Mouse (Mus musculus) ovary, postnatal 14 days (tissue): Measurements from ENCODE around the gene Pms1.
"Not testable (repeated sequence)": the region's sequence is repeated elsewhere in the genome, so short reads cannot be mapped to it uniquely, and the experiment has no call there.

Source experiments
- DNase-seq: peaks from one replicate; pipeline ENCODE4 v3.0.0; 2022; ENCODE audit warnings: low spot score

Pms1 gene

DNA sequence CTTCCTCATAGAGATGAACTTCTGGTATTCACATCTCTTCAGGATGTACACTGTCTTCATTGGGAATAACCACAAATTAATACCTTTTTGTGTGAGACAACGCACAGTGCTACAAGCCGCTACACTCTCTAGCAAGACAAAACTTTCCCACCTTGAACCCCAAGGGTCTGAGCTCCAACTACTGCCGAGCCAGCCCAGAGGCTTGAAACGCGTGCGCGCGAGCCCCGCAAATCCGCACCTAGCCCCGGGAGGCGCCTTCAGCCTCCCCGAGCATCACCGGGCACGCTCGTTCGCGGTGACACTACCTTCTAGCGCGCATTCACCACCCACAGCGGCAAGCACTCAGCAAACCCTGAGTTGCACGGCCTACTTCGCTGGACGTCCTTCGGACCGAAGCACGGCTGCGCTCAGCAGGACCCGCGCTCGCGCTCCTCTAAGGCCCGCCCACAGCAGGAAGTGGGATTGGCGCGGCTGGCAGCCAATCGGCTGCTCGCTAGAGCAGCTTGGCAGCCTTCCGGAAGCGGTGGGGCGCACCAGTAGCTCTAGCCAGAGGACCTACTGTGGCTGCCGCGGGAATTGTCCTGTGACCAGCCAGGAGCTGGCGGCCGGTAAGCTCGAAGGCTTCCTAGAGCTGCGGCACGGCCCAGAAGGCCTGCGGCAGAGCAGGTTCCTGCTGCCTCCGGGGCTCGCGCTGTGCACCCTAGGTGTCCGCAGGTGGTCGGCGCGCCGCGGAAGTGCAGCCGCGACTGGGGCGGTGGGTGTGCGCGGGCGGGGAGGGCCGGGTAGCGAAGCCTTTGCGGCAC is at the start of gene Pms1, which contains the start of the genes Ormdl1 and Gm28778:
Pms1 (minus strand) TSS at position 438 of the 803 bp plus-strand sequence.
Ormdl1 (plus strand) TSS at position 515 of the 803 bp plus-strand sequence.
Gm28778 (plus strand) TSS at position 531 of the 803 bp plus-strand sequence.
- DNase-seq: peak; percentile 93

DNA sequence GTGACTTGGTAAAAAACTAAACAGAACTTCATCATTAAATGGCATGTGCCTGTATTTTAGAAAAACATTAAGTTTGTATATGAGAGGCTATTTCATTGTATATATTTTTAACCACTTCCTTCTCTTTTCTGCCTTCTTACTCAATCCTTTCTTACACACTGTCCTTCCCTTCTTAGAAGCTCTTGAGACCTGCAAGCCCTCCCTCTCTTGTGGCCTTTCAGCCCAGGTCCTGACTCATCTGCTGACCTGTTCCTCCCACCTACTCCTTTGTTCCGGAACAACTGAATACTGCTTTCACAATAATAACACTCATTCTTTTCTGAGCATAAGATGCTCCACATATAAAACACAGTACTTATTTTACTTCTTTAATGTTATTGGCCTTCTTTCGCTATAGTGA is 44.3 kb upstream of the Pms1 start:
- DNase-seq: no peak

- DNase-seq: not testable (repeated sequence)
Measured at GRCm38 (mm10) chr1:53337403-53337802, 40.6 kb upstream of the Pms1 start.

- DNase-seq: no peak
Measured at GRCm38 (mm10) chr1:53335465-53335864, 38.6 kb upstream of the Pms1 start.

GRCm38 (mm10) chr1:53333527-53333926 is 36.7 kb upstream of the Pms1 start:
- DNase-seq: not testable (repeated sequence)

- DNase-seq: no peak
Measured at GRCm38 (mm10) chr1:53324827-53325494, 28.1 kb upstream of the Pms1 start.

- DNase-seq: no peak
Measured at GRCm38 (mm10) chr1:53324277-53324676, 27.5 kb upstream of the Pms1 start.

DNA sequence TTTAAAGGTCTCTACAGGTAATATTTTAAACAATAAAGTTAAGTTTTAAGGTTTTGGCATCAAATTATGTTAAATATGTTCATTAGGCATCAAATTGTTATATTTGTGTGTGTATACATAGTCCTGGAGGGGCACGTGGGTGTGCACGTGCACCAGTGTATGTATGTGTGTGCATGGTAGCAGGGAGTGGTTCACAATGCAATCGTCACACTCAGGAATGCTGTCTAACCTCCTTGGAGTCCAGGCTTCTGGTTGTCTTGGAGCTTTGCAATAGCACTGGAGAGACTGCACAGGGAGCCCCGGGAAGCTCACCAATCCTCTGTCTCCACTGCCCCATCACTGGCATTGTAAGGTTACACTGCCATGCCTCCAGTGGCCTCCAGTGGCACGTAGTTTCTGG is 26.4 kb upstream of the Pms1 start:
- DNase-seq: no peak

DNA sequence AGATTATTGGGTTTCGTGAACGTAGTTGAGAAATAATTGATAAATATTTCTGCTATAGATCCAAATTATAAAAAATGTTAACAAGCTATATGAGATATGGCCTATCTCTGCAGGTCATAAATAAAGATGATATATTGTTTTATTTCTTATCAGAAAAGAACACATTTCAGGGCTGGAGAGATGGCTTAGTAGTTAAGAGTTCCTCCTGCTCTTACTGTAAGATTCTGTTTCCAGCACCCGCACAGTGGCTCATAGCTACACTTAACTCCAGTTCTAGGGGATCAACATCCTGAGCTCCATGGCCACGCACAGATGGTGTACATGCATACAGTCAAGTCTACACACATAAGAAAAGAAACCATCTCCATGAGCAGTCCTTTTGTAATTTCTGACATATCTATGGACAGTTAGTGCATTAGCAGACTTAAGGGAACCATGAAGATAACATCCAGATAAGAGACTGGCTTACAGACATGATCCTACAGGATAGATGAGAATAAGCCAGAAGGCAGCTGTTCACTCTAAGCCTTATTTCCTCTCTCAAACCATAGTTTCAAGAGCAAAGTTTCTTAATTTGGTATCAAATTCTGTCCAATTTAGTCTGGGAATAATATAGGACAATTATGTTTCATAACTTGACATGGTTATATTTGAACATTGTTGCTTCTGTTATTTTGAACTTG is 25.0 kb upstream of the Pms1 start:
- DNase-seq: no peak

DNA sequence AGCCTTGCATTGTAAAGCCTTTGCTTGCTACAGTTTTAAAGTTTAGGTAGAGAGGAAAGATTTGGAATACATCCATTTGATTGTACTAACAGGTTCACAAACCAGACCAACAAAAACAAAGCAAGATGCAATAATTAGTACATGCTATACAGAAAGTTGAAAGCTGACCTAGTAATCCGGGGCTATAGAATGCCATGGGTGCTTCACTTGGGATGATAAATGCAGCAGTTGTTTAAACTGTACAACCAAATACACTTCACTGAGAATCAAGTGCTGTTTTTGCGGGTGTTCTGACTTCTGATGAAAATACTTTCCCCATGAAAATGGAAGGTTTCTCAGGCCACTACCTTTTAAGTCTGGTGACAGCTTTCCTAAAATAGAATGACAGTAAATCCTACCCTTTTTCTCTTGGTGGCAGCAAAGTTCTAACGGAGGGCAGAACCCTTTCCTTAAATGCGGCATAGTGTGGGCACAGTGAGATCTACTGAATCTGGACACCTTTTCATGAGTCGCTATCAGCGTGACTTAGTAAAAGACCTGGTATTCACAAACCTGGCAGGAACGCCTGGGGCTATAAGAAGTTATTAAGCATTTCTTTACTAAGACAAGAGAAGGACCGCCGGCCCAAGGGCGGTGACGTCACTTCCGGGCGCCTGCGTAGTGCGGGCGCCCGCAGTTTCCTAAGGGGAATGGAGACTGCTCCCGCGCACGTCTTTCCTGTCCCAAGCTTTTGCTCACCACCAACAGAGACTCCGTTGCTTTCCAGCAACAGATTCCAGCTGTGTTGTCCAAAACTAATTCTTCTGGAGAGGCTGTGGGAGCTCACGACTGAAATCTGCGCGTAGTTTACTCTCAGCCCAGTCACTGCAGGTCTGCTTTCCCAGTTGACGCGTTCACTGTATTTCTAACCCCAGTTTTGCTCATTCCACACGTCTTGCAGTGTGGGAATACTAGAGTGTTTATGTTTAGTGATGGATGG is 16.5 kb upstream of the Pms1 start, which contains the start of gene Osgepl1:
Osgepl1 (plus strand) TSS at position 636 of the 979 bp plus-strand sequence.
- peak; percentile 71 for DNase-seq

GRCm38 (mm10) chr1:53300506-53300905 is 3.7 kb upstream of the Pms1 start:
- no peak for DNase-seq

GRCm38 (mm10) chr1:53291197-53291596 is 5.6 kb downstream of the Pms1 start:
- no peak for DNase-seq

DNA sequence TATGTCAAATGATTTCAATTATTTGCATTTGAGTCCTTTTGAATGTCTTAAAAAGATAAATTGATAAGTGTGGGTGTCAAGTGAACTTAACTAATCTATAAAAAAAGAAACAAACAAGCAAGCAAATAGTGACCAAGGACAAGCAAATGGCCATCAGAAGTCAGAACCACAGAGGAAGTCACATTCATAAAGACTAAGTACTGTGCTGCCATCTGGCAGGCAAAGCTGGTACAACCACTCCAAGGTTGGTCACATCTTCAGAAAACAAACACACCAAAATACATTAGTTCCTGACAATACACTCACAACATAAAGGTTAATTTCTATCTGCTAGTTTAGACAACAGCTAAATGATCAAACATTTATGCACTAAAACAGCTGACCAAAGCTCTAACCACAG is 24.2 kb downstream of the Pms1 start:
- DNase-seq: peak; percentile 3

- no peak for DNase-seq
Measured at GRCm38 (mm10) chr1:53269901-53270300, 26.9 kb downstream of the Pms1 start.

- DNase-seq: not testable (repeated sequence)
Measured at GRCm38 (mm10) chr1:53264958-53265612, 31.7 kb downstream of the Pms1 start.

DNA sequence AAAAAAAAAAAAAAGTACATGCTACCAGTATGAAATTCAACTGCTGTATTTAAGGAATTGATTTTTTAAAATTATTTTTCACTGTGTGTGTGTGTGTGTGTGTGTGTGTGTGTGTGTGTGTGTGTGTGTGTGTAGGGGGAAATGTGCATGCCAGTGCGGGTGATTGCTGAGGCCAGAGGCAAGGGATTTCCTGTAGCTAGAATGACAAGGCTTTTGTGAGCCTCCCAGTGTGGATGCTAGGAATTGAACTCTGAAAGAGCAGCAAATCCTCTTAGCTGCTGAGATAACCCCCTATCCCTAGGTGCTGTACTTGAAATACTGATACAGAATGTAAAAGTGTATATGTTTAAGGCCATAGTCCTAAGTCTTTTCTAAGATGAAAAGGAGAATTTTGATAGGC is 70.8 kb downstream of the Pms1 start:
- DNase-seq: no peak

- DNase-seq: no peak
Measured at GRCm38 (mm10) chr1:53225616-53226015, 71.2 kb downstream of the Pms1 start.

DNA sequence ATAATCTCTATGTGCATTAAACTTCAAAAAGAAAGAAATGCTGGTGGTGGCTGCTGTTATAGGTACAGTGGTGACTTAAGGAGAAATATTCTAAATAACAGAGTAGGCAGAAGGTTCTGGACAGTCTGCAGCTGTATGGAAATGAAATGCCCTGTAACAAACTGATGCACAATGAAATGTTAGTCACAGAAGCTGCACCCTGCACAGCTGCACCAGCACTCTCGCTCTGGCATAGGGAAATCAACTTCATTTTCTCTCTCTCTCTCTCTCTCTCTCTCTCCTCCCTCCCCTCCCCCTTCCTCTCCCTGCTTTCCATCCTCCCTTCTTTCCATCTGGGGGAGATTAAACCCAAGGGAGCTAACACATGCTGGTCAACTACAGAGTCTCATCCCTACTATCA is 72.0 kb downstream of the Pms1 start:
- no peak for DNase-seq

GRCm38 (mm10) chr1:53210136-53210535 is 86.7 kb downstream of the Pms1 start:
- DNase-seq: no peak

DNA sequence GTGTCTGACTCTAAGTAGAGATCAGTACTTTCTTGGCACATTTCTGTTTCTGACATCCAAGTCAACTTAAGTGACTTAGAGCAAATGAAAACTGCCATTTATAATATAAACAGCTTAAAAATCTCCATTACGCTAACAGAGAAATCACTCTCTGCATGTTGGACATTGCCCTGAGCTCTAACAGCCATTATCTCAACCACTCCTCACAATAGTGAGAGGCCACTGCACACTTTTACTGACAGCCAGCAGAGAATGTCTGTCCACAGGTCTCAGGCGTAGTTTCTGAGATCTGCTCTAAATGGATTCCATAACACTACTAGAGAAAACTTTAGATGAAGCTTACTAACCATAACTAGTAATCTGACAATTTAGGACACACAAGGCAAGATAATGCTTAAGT is 92.9 kb downstream of the Pms1 start:
- no peak for DNase-seq
